Mouse (Mus musculus) heart, embryonic 12.5 days (tissue): Measurements from ENCODE around the gene Golga2. TPM values are rescaled to one million over a fixed set of nuclear protein-coding genes. Genes with fewer than 3 reads are reported as not detected.
"Not testable (repeated sequence)": the region's sequence is repeated elsewhere in the genome, so short reads cannot be mapped to it uniquely, and the experiment has no call there.

ENCODE experiments used
- ATAC-seq: fragments of 200-750 bp; cut with Nextera tagmentation; 2 replicates; pipeline ENCODE4 v1.8.0; 2017; ENCODE audit warnings: moderate TSS enrichment, moderate library complexity; ENCODE audit not compliant: insufficient number of reproducible peaks, low FRiP score
- H3K27ac ChIP-seq: fragments of 300-500 bp; sonication (generic); 2 replicates; pipeline ENCODE4 v1.5.1; 2016; ENCODE audit warnings: mild to moderate bottlenecking, moderate library complexity; ENCODE audit not compliant: poor library complexity, severe bottlenecking
- H3K27me3 ChIP-seq: fragments of 300-500 bp; sonication (generic); replicated peaks from 2 replicates; pipeline ENCODE4 v1.6.1; 2016; ENCODE audit warnings: mild to moderate bottlenecking, moderate library complexity
- H3K36me3 ChIP-seq: fragments of 300-500 bp; sonication (generic); 2 replicates; pipeline ENCODE4 v1.6.1; 2016; ENCODE audit warnings: mild to moderate bottlenecking, moderate library complexity
- H3K4me1 ChIP-seq: fragments of 300-500 bp; sonication (generic); replicated peaks from 2 replicates; pipeline ENCODE4 v1.6.1; 2016; ENCODE audit warnings: mild to moderate bottlenecking
- H3K4me2 ChIP-seq: fragments of 300-500 bp; sonication (generic); 2 replicates; pipeline ENCODE4 v1.6.1; 2016; ENCODE audit warnings: mild to moderate bottlenecking, moderate library complexity
- H3K4me3 ChIP-seq: fragments of 300-500 bp; sonication (generic); 2 replicates; pipeline ENCODE4 v1.5.1; 2016; ENCODE audit warnings: mild to moderate bottlenecking
- H3K9ac ChIP-seq: fragments of 300-500 bp; sonication (generic); 2 replicates; pipeline ENCODE4 v1.6.1; 2016; ENCODE audit warnings: mild to moderate bottlenecking, moderate library complexity
- H3K9me3 ChIP-seq: fragments of 300-500 bp; sonication (generic); replicated peaks from 2 replicates; pipeline ENCODE4 v1.6.1; 2016; ENCODE audit warnings: mild to moderate bottlenecking, moderate library complexity
- WGBS: fragments of 180-500 bp; shearing (Covaris S2); methylation state at CpG from one replicate; pipeline ENCODE4 v1.1.7; 2016; 5-methylcytosine and 5-hydroxymethylcytosine counted together
- polyA plus RNA-seq: library from polyadenylated mRNA; unstranded; fragments of >200 nt; fragmentation: Nextera tagmentation; extraction: Ambion mirVana; gene quantifications from 2 replicates; pipeline ENCODE4 v1.2.1, GENCODE M21; 2016

Golga2 gene
- polyA plus RNA-seq, 1 experiment from 2014 or later = 30.7 TPM

DNA sequence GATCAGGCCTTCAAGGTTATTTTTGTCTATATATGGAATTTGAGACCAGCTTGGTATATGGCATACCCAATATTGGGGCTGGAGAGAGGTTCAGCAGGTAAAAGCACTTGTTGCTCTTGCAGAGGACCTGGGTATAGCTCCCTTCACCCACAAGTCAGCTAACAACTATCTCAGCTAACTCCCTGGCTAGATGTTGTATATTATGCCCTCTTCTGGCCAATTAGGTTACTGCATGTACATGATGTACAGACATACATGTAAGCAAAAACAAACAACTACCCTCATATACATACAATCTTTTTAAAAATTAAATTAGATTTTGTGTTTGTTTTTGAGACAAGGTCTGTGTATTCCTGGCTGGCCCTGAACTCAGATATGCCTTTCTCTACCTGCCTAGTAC is 2.4 kb downstream of the Golga2 start:
- no peak for ATAC-seq

DNA sequence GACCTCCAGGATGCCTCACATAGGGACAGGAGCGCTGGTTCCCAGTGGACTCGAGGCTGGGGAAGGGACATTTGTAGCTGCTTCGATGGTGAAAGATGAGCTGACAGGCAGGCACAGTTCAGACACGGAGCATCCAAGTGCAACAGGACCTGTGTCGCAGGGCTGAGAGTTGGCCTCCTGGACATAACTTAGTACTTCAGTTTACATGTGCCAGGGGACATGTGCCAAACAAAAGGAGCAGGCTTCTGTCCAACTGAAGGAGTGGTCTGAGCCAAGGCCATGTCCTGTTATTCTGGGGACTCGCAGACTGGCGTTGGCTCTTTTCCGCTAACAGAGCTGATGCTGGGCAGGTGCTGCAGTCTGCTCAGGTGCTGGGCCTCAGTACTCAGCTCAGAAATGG is 7.2 kb downstream of the Golga2 start:
- Histone ChIP-seq H3K36me3 (peaks cover 64% of the 10 kb centered on the region), H3K9me3 (no peaks in the 10 kb centered on the region), H3K9ac (0 out of 2 replicates have a peak overlapping the region, but pooled peaks have one; percentile 11), H3K4me2 (no peak overlapping the region), H3K4me1 (peaks cover 13% of the 10 kb centered on the region), H3K27me3 (no peaks in the 10 kb centered on the region), H3K27ac (no peak overlapping the region), H3K4me3 (no peak overlapping the region)
- 0 out of 2 replicates have a peak, but pooled peaks have one; percentile 15 for ATAC-seq
- 82% methylated on average over 8 of the region's 8 CpGs for WGBS

More for the DNA sequence above, 2.4 kb downstream of the Golga2 start:
- Histone ChIP-seq H3K27me3 (no peaks in the 10 kb centered on the region), H3K27ac (no peak overlapping the region), H3K9me3 (no peaks in the 10 kb centered on the region), H3K4me3 (peak overlapping the region; percentile 66), H3K9ac (peak overlapping the region; percentile 85; the same call in 1 of the 2 replicates), H3K36me3 (peaks cover 32% of the 10 kb centered on the region), H3K4me2 (peak overlapping the region; percentile 90), H3K4me1 (peaks cover 27% of the 10 kb centered on the region)

DNA sequence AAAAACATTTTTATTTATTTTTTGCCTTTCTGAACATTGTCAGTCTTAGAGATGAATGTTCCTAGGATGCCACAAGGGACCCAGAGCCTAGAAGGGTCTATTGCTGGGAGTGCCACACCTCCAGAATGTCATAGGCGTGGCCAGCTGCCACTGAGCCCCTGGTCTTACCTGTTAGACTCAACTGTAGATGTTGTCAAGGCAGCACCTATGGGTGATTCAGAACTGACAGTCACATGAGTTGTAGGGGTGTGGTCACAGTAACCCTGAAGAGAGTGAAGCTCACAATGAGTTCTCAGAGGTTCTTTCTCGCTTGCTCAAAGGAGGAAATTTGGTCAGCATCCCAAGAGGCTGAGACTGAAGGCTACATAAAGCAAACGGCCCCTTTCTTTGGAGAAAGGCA is 8.1 kb downstream of the Golga2 start:
- H3K9ac ChIP-seq = no peak overlapping the region
- H3K4me1 ChIP-seq = peaks cover 10% of the 10 kb centered on the region
- H3K27ac ChIP-seq = no peak overlapping the region
- no peaks in the 10 kb centered on the region for H3K9me3 ChIP-seq
- peaks cover 73% of the 10 kb centered on the region for H3K36me3 ChIP-seq
- no peak overlapping the region for H3K4me2 ChIP-seq
- no peak overlapping the region for H3K4me3 ChIP-seq
- H3K27me3 ChIP-seq = no peaks in the 10 kb centered on the region
- ATAC-seq = no peak
- WGBS = 77% methylated on average over 3 of the region's 3 CpGs

DNA sequence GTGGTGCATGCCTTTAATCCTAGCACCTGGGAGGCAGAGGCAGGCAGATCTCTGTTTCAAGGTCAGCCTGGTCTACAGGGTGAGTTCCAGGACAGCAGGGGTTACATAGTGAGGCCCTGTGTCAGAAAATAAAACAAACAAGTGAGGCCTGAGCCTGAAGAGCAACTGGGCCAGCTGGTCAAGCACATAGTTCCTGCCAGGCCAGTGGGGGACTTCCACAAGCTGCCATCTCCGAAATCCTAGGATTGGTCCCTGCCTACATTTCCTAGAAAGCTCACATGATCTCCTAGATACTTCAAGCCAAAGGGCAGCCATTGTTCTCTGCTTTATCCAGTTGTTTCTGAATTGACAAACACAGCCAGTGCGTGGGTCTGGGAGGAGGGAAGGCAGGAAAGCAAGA is 8.7 kb downstream of the Golga2 start:
- peaks cover 76% of the 10 kb centered on the region for H3K36me3 ChIP-seq
- not testable (repeated sequence) for H3K27ac ChIP-seq, H3K9ac ChIP-seq, H3K27me3 ChIP-seq, ATAC-seq, H3K9me3 ChIP-seq, H3K4me3 ChIP-seq, H3K4me2 ChIP-seq
- 94% methylated on average over 2 of the region's 2 CpGs for whole genome bisulfite sequencing
- H3K4me1 ChIP-seq = peaks cover 10% of the 10 kb centered on the region

DNA sequence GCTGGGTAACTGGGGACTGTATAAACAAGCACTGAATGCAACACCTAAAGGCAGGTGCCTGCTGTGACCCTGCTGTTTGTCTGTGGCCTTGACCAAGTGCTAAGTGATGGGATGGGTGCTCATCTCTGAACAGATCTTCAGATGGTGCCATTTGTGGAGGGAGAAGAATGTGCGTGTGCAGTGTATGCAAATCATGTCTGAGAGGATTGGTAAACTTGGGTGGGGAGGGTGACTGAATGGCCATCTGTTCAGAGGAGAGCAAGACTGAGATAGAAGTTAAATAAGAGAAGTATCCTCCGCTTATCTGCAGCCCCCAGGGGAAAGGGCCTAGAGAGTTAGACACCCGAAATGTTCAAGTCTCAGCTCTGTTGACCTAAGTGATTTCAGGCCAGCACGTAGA is 12.3 kb downstream of the Golga2 start:
- Histone ChIP-seq H3K4me2 (no peak overlapping the region), H3K4me1 (peaks cover 2% of the 10 kb centered on the region), H3K9ac (no peak overlapping the region), H3K36me3 (peaks cover 91% of the 10 kb centered on the region), H3K9me3 (no peaks in the 10 kb centered on the region), H3K27ac (no peak overlapping the region), H3K4me3 (no peak overlapping the region), H3K27me3 (no peaks in the 10 kb centered on the region)
- no peak for ATAC-seq
- 85% methylated on average over 4 of the region's 4 CpGs for WGBS

DNA sequence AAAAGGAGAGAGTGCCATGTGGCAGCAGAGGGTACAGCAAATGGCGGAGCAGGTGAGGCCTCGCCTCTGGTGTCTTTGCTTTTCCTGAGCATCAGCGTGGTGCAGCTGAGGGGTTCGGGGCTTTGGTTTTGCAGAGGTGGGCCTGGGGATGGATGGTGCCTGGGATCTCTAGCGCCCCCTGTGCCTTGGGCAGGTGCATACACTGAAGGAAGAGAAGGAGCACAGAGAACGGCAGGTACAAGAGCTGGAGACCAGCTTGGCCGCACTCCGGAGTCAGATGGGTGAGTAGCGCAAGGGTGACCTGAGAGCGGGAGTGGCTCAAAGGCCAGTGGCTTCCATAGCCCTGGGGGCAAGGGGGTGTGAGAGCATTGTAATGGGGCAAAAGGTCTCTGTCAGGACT is 15.8 kb downstream of the Golga2 start:
- 90% methylated on average over 10 of the region's 10 CpGs for WGBS
- Histone ChIP-seq H3K9me3 (no peaks in the 10 kb centered on the region), H3K4me3 (no peak overlapping the region), H3K27me3 (no peaks in the 10 kb centered on the region), H3K4me2 (no peak overlapping the region), H3K27ac (no peak overlapping the region), H3K36me3 (peaks cover 96% of the 10 kb centered on the region), H3K9ac (no peak overlapping the region), H3K4me1 (no peaks in the 10 kb centered on the region)
- ATAC-seq = no peak

DNA sequence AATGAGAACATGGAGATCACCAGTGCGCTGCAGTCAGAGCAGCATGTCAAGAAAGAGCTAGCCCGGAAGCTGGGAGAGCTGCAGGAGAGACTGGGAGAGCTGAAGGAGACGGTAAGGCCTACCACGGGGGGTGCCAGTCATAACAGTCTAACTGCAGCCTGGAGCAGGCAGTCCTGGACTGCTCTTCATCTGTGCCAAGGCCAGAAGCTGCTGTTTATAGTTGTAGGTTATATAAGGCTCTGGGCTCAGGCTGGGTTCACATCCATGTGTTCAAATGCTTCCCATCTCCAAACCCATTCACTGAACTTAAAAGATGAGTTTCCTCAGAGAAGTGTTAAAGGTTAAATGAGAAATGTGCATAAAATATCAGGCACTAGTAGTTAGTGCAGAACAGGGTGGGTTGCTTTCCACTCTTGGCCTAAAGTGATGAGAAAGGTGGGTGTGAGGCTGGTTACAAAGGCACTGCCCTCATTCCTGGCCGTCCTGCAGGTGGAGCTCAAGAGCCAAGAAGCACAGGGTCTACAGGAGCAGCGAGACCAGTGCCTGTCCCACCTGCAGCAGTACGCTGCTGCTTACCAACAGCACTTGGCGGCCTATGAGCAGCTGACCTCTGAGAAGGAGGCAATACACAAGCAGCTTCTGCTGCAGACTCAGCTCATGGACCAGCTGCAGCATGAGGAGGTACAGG is 17.1 kb downstream of the Golga2 start:
- 65% methylated on average over 8 of the region's 8 CpGs for WGBS
- H3K36me3 ChIP-seq = peaks cover 94% of the 10 kb centered on the region
- no peaks in the 10 kb centered on the region for H3K4me1 ChIP-seq
- ATAC-seq = no peak
- no peak overlapping the region for H3K9ac ChIP-seq
- H3K27me3 ChIP-seq = no peaks in the 10 kb centered on the region
- H3K4me2 ChIP-seq = no peak overlapping the region
- no peak overlapping the region for H3K27ac ChIP-seq
- H3K9me3 ChIP-seq = no peaks in the 10 kb centered on the region
- no peak overlapping the region for H3K4me3 ChIP-seq

DNA sequence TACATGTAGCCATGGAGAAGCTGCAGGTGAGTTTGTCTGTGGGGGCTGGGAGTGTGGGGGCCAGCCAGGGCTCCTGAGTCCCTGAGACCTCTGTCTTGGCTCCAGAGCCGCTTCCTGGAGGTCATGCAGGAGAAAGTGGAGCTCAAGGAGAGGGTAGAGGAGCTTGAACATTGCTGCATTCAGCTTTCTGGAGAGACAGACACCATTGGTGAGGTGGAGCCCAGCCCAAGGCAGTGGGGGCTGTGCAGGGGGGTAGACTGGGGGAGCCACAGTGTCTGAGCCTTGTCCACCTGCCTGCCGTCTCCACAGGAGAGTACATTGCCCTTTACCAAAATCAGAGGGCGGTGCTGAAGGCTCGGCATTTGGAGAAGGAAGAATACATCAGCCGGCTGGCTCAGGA is 18.5 kb downstream of the Golga2 start:
- WGBS = 90% methylated on average over 5 of the region's 5 CpGs
- ATAC-seq = no peak

DNA sequence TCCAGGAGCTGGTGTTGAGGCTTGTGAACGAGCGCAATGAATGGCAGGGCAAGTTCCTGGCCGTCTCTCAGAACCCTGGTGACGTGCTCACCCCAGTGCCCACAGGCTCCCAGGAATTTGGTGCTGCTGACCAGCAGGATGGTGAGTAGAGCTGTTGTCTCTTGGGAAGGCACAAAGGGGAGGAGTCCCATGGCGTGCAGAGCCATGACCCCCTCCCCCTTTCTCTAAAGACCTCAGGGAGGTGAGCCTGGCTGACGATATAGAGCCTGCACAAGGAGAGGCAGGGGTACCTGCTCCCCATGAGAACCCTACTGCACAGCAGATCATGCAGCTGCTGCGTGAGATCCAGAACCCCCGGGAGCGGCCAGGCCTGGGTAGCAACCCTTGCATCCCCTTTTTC is 19.0 kb downstream of the Golga2 start:
- H3K4me1 ChIP-seq = peaks cover 7% of the 10 kb centered on the region
- H3K9me3 ChIP-seq = no peaks in the 10 kb centered on the region
- no peak for ATAC-seq
- H3K4me2 ChIP-seq = no peak overlapping the region
- H3K9ac ChIP-seq = no peak overlapping the region
- no peak overlapping the region for H3K27ac ChIP-seq
- peaks cover 89% of the 10 kb centered on the region for H3K36me3 ChIP-seq
- H3K27me3 ChIP-seq = peaks cover 9% of the 10 kb centered on the region; the same call in 1 of the 2 replicates
- 93% methylated on average over 9 of the region's 9 CpGs for WGBS
- no peak overlapping the region for H3K4me3 ChIP-seq

More for the DNA sequence above, 18.5 kb downstream of the Golga2 start:
- Histone ChIP-seq H3K27ac (no peak overlapping the region), H3K4me1 (0 out of 2 replicates have a peak, but pooled peaks cover 3% of the 10 kb centered on the region), H3K36me3 (peaks cover 94% of the 10 kb centered on the region), H3K27me3 (peaks cover 4% of the 10 kb centered on the region; the same call in 1 of the 2 replicates), H3K4me2 (no peak overlapping the region), H3K9ac (no peak overlapping the region), H3K4me3 (no peak overlapping the region), H3K9me3 (no peaks in the 10 kb centered on the region)

DNA sequence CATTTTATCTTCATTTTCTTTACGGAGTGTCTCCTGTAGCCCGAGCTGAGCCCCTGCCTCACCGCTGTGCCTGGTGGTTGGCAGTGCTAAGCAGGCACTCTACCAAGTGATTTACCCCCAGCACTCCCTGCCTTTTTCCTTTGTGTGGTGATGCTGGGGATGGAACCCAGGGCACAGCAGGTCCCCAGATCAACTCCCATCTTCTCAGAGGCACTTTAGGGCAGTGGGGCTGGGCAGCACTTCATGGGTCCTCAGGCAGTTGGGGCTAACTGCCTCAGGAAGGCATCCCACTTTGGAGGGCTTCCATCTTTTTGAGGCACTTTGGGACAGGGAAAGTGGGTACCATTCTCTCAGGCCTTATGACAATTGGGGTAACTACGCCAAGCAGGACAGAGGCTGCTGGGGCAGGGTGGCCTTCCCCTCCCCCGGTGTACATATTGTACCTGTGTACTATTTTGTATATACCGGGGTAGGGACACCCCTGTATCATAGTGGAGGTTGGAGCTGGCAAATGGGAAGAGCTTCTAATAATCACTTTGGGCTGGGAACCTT is 20.1 kb downstream of the Golga2 start:
- no peak overlapping the region for H3K4me3 ChIP-seq
- no peaks in the 10 kb centered on the region for H3K9me3 ChIP-seq
- ATAC-seq = no peak
- no peak overlapping the region for H3K9ac ChIP-seq
- H3K36me3 ChIP-seq = peaks cover 78% of the 10 kb centered on the region
- 64% methylated on average over 6 of the region's 6 CpGs for WGBS
- H3K4me1 ChIP-seq = peaks cover 18% of the 10 kb centered on the region
- H3K27ac ChIP-seq = no peak overlapping the region
- H3K4me2 ChIP-seq = no peak overlapping the region
- H3K27me3 ChIP-seq = peaks cover 9% of the 10 kb centered on the region; the same call in 1 of the 2 replicates

DNA sequence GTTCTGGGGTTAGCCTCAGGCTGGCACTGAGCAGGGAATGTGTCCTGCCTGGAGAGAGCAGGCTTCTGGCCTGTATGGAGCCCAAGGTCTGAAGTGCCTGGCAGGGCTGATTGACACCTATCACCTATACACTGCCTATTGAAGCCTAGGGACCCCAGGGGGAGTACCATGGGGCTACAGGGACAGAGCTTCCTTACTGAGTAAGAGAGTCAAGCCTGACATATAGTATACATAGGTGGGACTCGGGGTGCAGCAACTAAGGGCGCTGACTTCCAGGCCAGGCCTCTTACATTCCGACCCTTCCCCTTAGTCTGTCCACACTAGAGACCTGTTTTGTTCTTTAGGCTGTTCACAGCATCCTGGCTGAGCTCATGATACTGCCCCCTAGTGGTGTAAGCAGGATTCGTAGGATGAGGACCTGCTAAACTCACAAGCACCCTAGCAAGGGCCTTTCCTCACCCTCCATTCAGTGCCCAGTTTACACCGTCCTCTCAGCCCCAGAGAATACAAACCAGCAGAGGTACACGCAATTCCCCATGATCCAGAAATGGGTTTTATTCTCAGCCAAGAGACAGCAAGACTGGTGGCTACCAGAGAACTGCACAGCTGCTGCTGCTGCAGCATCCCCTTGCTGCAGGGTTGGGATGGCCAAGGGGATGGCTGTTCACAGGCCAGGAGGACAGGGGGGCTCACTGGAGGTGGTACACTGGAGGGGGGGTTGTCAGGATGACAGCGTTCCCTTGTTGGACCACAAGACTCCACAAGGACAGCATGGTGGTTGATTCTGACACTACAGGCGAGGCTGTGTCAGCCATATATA is 21.0 kb downstream of the Golga2 start:
- H3K9ac ChIP-seq = no peak overlapping the region
- no peak overlapping the region for H3K27ac ChIP-seq
- no peak overlapping the region for H3K4me3 ChIP-seq
- WGBS = 50% methylated on average over 8 of the region's 8 CpGs
- no peak for ATAC-seq
- no peak overlapping the region for H3K4me2 ChIP-seq
- H3K9me3 ChIP-seq = no peaks in the 10 kb centered on the region
- H3K36me3 ChIP-seq = peaks cover 70% of the 10 kb centered on the region
- peaks cover 24% of the 10 kb centered on the region for H3K4me1 ChIP-seq
- peaks cover 9% of the 10 kb centered on the region; the same call in 1 of the 2 replicates for H3K27me3 ChIP-seq
